Mouse (Mus musculus) spleen, adult 2 months (tissue): ENCODE data around the gene Cnot2.

Experiments
- CTCF ChIP-seq: fragments of 200-500 bp; IDR thresholded peaks from 2 replicates; pipeline ENCODE4 v1.5.1; 2011; ENCODE audit warnings: mild to moderate bottlenecking, inconsistent platforms; ENCODE audit not compliant: insufficient read depth, insufficient read length, insufficient replicate concordance; ENCODE audit errors: extremely low read depth
- POLR2A ChIP-seq: fragments of 200-500 bp; IDR thresholded peaks from 2 replicates; pipeline ENCODE4 v1.6.1; 2011; ENCODE audit warnings: low read depth, low read length, inconsistent platforms

DNA sequence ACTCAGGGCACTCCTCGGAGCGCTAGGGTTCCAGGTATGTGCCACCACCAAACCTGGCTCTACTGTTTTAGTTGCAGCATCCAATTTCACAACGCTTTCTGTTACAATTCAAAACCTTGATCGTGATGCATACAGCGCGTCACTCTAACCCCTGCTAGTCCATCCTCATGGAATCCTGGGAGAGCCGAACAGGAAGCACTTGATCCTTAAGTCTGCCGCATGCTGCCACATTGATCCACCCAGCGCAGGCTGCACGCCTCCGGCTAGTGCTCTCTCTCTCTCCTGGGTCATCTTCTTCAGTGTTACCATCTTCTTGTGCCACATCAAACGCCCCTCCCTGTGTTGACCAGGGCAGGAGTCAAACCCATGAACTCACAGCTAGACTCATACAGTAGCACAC lies 133.1 kb downstream of the Cnot2 start:
- no peak for TF ChIP-seq CTCF
- no peak for TF ChIP-seq POLR2A
